ENCODE assay signal across 9 mouse cellular contexts in genomic region chr7:110982053-110982705, GRCm38 (mm10). TPM values are rescaled to one million over a fixed set of nuclear protein-coding genes. Genes with fewer than 3 reads are reported as not detected.
A peak's percentile ranks its signal among the peaks of the same experiment; 100 is the strongest.
DNase-seq lines count a peak whose midpoint lies in the region; ATAC-seq and TF ChIP-seq lines count a peak whose summit lies in the region.
"Had no signal": no experiment of that assay in that cellular context is flagged by ENCODE, and none has a peak within 500 bp of the region (broad histone marks: within the 10 kb centered on the region; RNA-seq: fewer than 3 reads in every experiment).

Gene Mrvi1, minus strand, starts transcription at chr7:110982461.

- no peak for TF ChIP-seq POLR2A in heart, adult 2 months (IDR thresholded peaks at IDR 0.05; ENCODE audit: insufficient read depth, low read depth, low read length)
- no peak for TF ChIP-seq POLR2A in kidney, adult 2 months (IDR thresholded peaks at IDR 0.05; ENCODE audit: low read depth, low read length)

- H3K9ac ChIP-seq in heart, adult 2 months (ENCODE audit: low read depth, low read length) = peak within 1 kb of the TSS; percentile 31
- 0 out of 2 replicates have a peak within 1 kb of the TSS, but pooled peaks have one; percentile 30 for H3K9ac ChIP-seq in liver, postnatal 0 days (replicated peaks)
- no peak within 1 kb of the TSS for H3K9ac ChIP-seq in stomach, embryonic 15.5 days

- DNase-seq in retina, postnatal 1 day = peak; percentile 60
- DNase-seq in retina, embryonic 14.5 days (ENCODE audit: low spot score) = no peak
- peak; percentile 71 to 76 for DNase-seq in heart, adult 2 months
- DNase-seq in kidney, adult 2 months = peak; percentile 70
- peak; percentile 46 for DNase-seq in liver, postnatal 0 days
- DNase-seq in thymus, postnatal 10 days (ENCODE audit: low spot score in 2 of 2) = no peak

- WGBS in heart, adult 2 months = 32% methylated on average over 7 of the region's 7 CpGs
- 51% methylated on average over 7 of the region's 7 CpGs for WGBS in kidney, adult 2 months
- WGBS in liver, postnatal 0 days (ENCODE audit: insufficient replicate concordance) = 60% methylated on average over 7 of the region's 7 CpGs
- WGBS in stomach, embryonic 15.5 days = 35% methylated on average over 7 of the region's 7 CpGs

- intact Hi-C loops in heart, adult 2 months (cut with DNase I) = loop anchor here (2.0 kb wide), 1 partner anchor 33 kb away; no protein-coding TSS in a partner anchor

- no peak for ATAC-seq in liver, postnatal 0 days
- ATAC-seq in stomach, embryonic 15.5 days (ENCODE audit: insufficient read depth, low FRiP score, low read depth) = peak; percentile 64
- no peak for ATAC-seq in CD4-positive, CD25-positive, alpha-beta regulatory T cell, adult 4 months
- ATAC-seq: Patski had no signal

- no peaks in the 10 kb centered on the region for H3K36me3 ChIP-seq in heart, adult 2 months (ENCODE audit: control insufficient read depth, insufficient read depth, low read length)
- no peaks in the 10 kb centered on the region for H3K36me3 ChIP-seq in kidney, adult 2 months (ENCODE audit: control insufficient read depth, insufficient read depth, low read length)
- no peaks in the 10 kb centered on the region for H3K36me3 ChIP-seq in liver, postnatal 0 days (replicated peaks; ENCODE audit: insufficient read depth, low read length)
- no peaks in the 10 kb centered on the region for H3K36me3 ChIP-seq in stomach, embryonic 15.5 days

- TF ChIP-seq CTCF in heart, adult 2 months (IDR thresholded peaks at IDR 0.05) = no peak
- no peak for TF ChIP-seq CTCF in kidney, adult 2 months (conservative IDR thresholded peaks at IDR 0.05; ENCODE audit: insufficient read depth, insufficient read length, low read depth, low read length)
- no peak for TF ChIP-seq CTCF in liver, postnatal 0 days (IDR thresholded peaks at IDR 0.05; ENCODE audit: low read depth)

- H3K4me2 ChIP-seq in liver, postnatal 0 days (ENCODE audit: low read depth, low read length) = peak within 1 kb of the TSS; percentile 28; the same call in 1 of the 2 replicates
- peak within 1 kb of the TSS; percentile 46 for H3K4me2 ChIP-seq in stomach, embryonic 15.5 days

- peak within 1 kb of the TSS; percentile 36 for H3K4me3 ChIP-seq in heart, adult 2 months
- H3K4me3 ChIP-seq in kidney, adult 2 months (ENCODE audit: insufficient read depth, low read depth, low read length) = peak within 1 kb of the TSS; percentile 36
- H3K4me3 ChIP-seq in liver, postnatal 0 days (ENCODE audit: low read depth, low read length) = peak within 1 kb of the TSS; percentile 5; the same call in 1 of the 2 replicates
- H3K4me3 ChIP-seq in stomach, embryonic 15.5 days (replicated peaks) = peak within 1 kb of the TSS; percentile 40

- peaks cover 3% of the 10 kb centered on the region for H3K4me1 ChIP-seq in heart, adult 2 months (ENCODE audit: control insufficient read depth, insufficient read depth, low read length)
- H3K4me1 ChIP-seq in kidney, adult 2 months (ENCODE audit: control insufficient read depth, insufficient read depth, low read length) = peaks cover 6% of the 10 kb centered on the region; the same call in 1 of the 2 replicates
- H3K4me1 ChIP-seq in liver, postnatal 0 days (ENCODE audit: insufficient read depth) = peaks cover 21% of the 10 kb centered on the region; the same call in 1 of the 2 replicates
- peaks cover 22% of the 10 kb centered on the region for H3K4me1 ChIP-seq in stomach, embryonic 15.5 days

- H3K9me3 ChIP-seq in liver, postnatal 0 days (ENCODE audit: low read length) = no peaks in the 10 kb centered on the region
- no peaks in the 10 kb centered on the region for H3K9me3 ChIP-seq in stomach, embryonic 15.5 days

- H3K79me2 ChIP-seq in heart, adult 2 months (replicated peaks; ENCODE audit: control insufficient read depth, insufficient read depth, low read length) = no peaks in the 10 kb centered on the region

- peak within 1 kb of the TSS; percentile 74 for H3K27ac ChIP-seq in heart, adult 2 months
- peak within 1 kb of the TSS; percentile 41 for H3K27ac ChIP-seq in kidney, adult 2 months (ENCODE audit: insufficient read depth, low read depth, low read length)
- H3K27ac ChIP-seq in liver, postnatal 0 days (ENCODE audit: low read depth) = peak within 1 kb of the TSS; percentile 49
- peak within 1 kb of the TSS; percentile 93 for H3K27ac ChIP-seq in stomach, embryonic 15.5 days

- no peaks in the 10 kb centered on the region for H3K27me3 ChIP-seq in heart, adult 2 months (ENCODE audit: control insufficient read depth, insufficient read depth, low read length)
- H3K27me3 ChIP-seq in kidney, adult 2 months (replicated peaks; ENCODE audit: control insufficient read depth, insufficient read depth, low read length) = no peaks in the 10 kb centered on the region
- H3K27me3 ChIP-seq in liver, postnatal 0 days (ENCODE audit: insufficient read depth, low read length) = no peaks in the 10 kb centered on the region
- H3K27me3 ChIP-seq in stomach, embryonic 15.5 days (replicated peaks) = no peaks in the 10 kb centered on the region
- H3K27me3 ChIP-seq: Patski had no signal

- TF ChIP-seq EP300 in heart, adult 2 months (IDR thresholded peaks at IDR 0.05; ENCODE audit: insufficient read depth, low read depth, low read length) = no peak
- TF ChIP-seq EP300 in liver, postnatal 0 days (IDR thresholded peaks at IDR 0.05; ENCODE audit: low read depth) = no peak

RNA-seq across cellular contexts. Expression of gene Mrvi1, which starts in this region (rescaled TPM):
- total RNA-seq in heart, adult 2 months (2021) = 10 to 100 TPM; 16.5 to 18.7 TPM
- polyA plus RNA-seq in heart, adult 2 months (2012; rRNA removed) = 14.8 and 18.1 TPM in 2 replicates
- 9.7 and 12.6 TPM in 2 replicates for polyA plus RNA-seq in kidney, adult 2 months (2012; rRNA removed)
- 5.3 and 8.4 TPM in 2 replicates for polyA plus RNA-seq in liver, postnatal 0 days (2015; fragmentation: Nextera tagmentation; extraction: Ambion mirVana)
- polyA plus RNA-seq in stomach, embryonic 15.5 days (2015; fragmentation: Nextera tagmentation; extraction: Ambion mirVana) = 18.0 and 19.3 TPM in 2 replicates
- under 1 TPM; 0.48 to 0.85 TPM for polyA plus RNA-seq in CD4-positive, CD25-positive, alpha-beta regulatory T cell, adult 4 months (2017; shearing (Covaris generic))

Comparison
In these comparisons a context has a peak if more than half of its experiments do, and no peak if none do; other contexts are left out.
1. DNase-seq: peak in retina, postnatal 1 day (single experiment), heart, adult 2 months (2 of 2), kidney, adult 2 months (single experiment) and liver, postnatal 0 days (single experiment); none in retina, embryonic 14.5 days (single experiment) and thymus, postnatal 10 days (0 of 2).
2. H3K27ac ChIP-seq: peak in every context shown above with its lines; median percentile 93 in stomach, embryonic 15.5 days; 74 in heart, adult 2 months; 49 in liver, postnatal 0 days; 41 in kidney, adult 2 months.
3. Peak in every context shown above with its lines, with median percentiles within 50 percentile points of each other: H3K4me3 ChIP-seq.